Mouse (Mus musculus) forebrain, embryonic 16.5 days (tissue): ENCODE data around the gene Ube2b. TPM values are rescaled to one million over a fixed set of nuclear protein-coding genes. Genes with fewer than 3 reads are reported as not detected.
A peak's percentile ranks its signal among the peaks of the same experiment; 100 is the strongest.

ENCODE experiments used
- ATAC-seq: fragments of 200-750 bp; cut with Nextera tagmentation; 2 replicates; pipeline ENCODE4 v1.8.0; 2017; ENCODE audit warnings: mild to moderate bottlenecking, moderate library complexity
- H3K27ac ChIP-seq: fragments of 300-500 bp; sonication (generic); 2 replicates; pipeline ENCODE4 v1.5.1; 2014; ENCODE audit warnings: low read length, control low read depth
- H3K27me3 ChIP-seq: fragments of 300-500 bp; sonication (generic); replicated peaks from 2 replicates; pipeline ENCODE4 v1.6.1; 2014; ENCODE audit warnings: low read length; ENCODE audit not compliant: control insufficient read depth, insufficient read depth
- H3K36me3 ChIP-seq: fragments of 300-500 bp; sonication (generic); 2 replicates; pipeline ENCODE4 v1.6.1; 2014; ENCODE audit not compliant: control insufficient read depth, insufficient read depth
- H3K4me1 ChIP-seq: fragments of 300-500 bp; sonication (generic); replicated peaks from 2 replicates; pipeline ENCODE4 v1.6.1; 2014; ENCODE audit warnings: low read length; ENCODE audit not compliant: control insufficient read depth, insufficient read depth
- H3K4me2 ChIP-seq: fragments of 300-500 bp; sonication (generic); 2 replicates; pipeline ENCODE4 v1.6.1; 2014; ENCODE audit warnings: mild to moderate bottlenecking, low read length, control low read depth
- H3K4me3 ChIP-seq: fragments of 300-500 bp; sonication (generic); replicated peaks from 2 replicates; pipeline ENCODE4 v1.5.1; 2014; ENCODE audit warnings: mild to moderate bottlenecking, low read length, control low read depth
- H3K9ac ChIP-seq: fragments of 300-500 bp; sonication (generic); replicated peaks from 2 replicates; pipeline ENCODE4 v1.6.1; 2014; ENCODE audit warnings: low read depth, low read length, control low read depth
- H3K9me3 ChIP-seq: fragments of 300-500 bp; sonication (generic); 2 replicates; pipeline ENCODE4 v1.6.1; 2016; ENCODE audit warnings: low read length; ENCODE audit not compliant: control insufficient read depth
- WGBS: fragments of 180-500 bp; shearing (Covaris S2); extraction: QIAGEN DNeasy Blood & Tissue Kit; methylation state at CpG from one replicate; pipeline ENCODE4 v1.1.7; 2014; 5-methylcytosine and 5-hydroxymethylcytosine counted together
- polyA plus RNA-seq: library from polyadenylated mRNA; unstranded; fragments of >200 nt; fragmentation: Nextera tagmentation; extraction: Ambion mirVana; gene quantifications from 2 replicates; pipeline ENCODE4 v1.2.1, GENCODE M21; 2015

Ube2b gene
- polyA plus RNA-seq, 1 experiment from 2014 or later = 279 TPM

- WGBS = 69% methylated on average over 5 of the region's 5 CpGs
- Histone ChIP-seq H3K4me3 (no peak overlapping the region), H3K4me1 (no peaks in the 10 kb centered on the region), H3K9ac (no peak overlapping the region), H3K27me3 (no peaks in the 10 kb centered on the region), H3K27ac (no peak overlapping the region), H3K9me3 (no peaks in the 10 kb centered on the region), H3K4me2 (no peak overlapping the region), H3K36me3 (no peaks in the 10 kb centered on the region; the same call in none of the 2 replicates)
- no peak for ATAC-seq
Observed at GRCm38 (mm10) chr11:52011541-52011940, 11.0 kb upstream of the Ube2b start.

GRCm38 (mm10) chr11:52011011-52011410, 10.4 kb upstream of the Ube2b start:
- no peaks in the 10 kb centered on the region for H3K27me3 ChIP-seq
- H3K4me1 ChIP-seq = no peaks in the 10 kb centered on the region
- H3K4me3 ChIP-seq = no peak overlapping the region
- H3K4me2 ChIP-seq = no peak overlapping the region
- H3K9me3 ChIP-seq = no peaks in the 10 kb centered on the region
- H3K27ac ChIP-seq = no peak overlapping the region
- no peaks in the 10 kb centered on the region; the same call in none of the 2 replicates for H3K36me3 ChIP-seq
- no peak for ATAC-seq
- WGBS = 84% methylated on average over 11 of the region's 11 CpGs
- no peak overlapping the region for H3K9ac ChIP-seq

GRCm38 (mm10) chr11:52005586-52005985, 5.0 kb upstream of the Ube2b start:
- 65% methylated on average over 2 of the region's 2 CpGs for WGBS
- H3K36me3 ChIP-seq = no peaks in the 10 kb centered on the region; the same call in none of the 2 replicates
- no peaks in the 10 kb centered on the region for H3K9me3 ChIP-seq
- H3K4me1 ChIP-seq = peaks cover 19% of the 10 kb centered on the region
- ATAC-seq = no peak
- no peaks in the 10 kb centered on the region for H3K27me3 ChIP-seq
- H3K27ac ChIP-seq = no peak overlapping the region
- H3K4me2 ChIP-seq = peak overlapping the region; percentile 3; the same call in 1 of the 2 replicates
- H3K9ac ChIP-seq = no peak overlapping the region
- H3K4me3 ChIP-seq = no peak overlapping the region

GRCm38 (mm10) chr11:52003772-52004528, 3.4 kb upstream of the Ube2b start, which contains the start of gene Cdkl3:
Gene Cdkl3, plus strand, starts transcription at chr11:52004221.
- Histone ChIP-seq H3K4me2 (peak within 1 kb of the TSS; percentile 55), H3K9me3 (no peaks in the 10 kb centered on the region), H3K27ac (peak within 1 kb of the TSS; percentile 88), H3K27me3 (no peaks in the 10 kb centered on the region), H3K4me1 (peaks cover 23% of the 10 kb centered on the region), H3K9ac (peak within 1 kb of the TSS; percentile 78), H3K4me3 (peak within 1 kb of the TSS; percentile 79), H3K36me3 (no peaks in the 10 kb centered on the region; the same call in none of the 2 replicates)
- peak; percentile 90 for ATAC-seq
- under 1% methylated on average over 51 of the region's 51 CpGs for WGBS

- Histone ChIP-seq H3K4me1 (peaks cover 27% of the 10 kb centered on the region), H3K9ac (peak overlapping the region; percentile 78), H3K4me2 (peak overlapping the region; percentile 55), H3K36me3 (no peaks in the 10 kb centered on the region; the same call in none of the 2 replicates), H3K4me3 (peak overlapping the region; percentile 79), H3K9me3 (no peaks in the 10 kb centered on the region), H3K27ac (peak overlapping the region; percentile 79), H3K27me3 (no peaks in the 10 kb centered on the region)
- no peak for ATAC-seq
- 23% methylated on average over 4 of the region's 4 CpGs for WGBS
Observed at GRCm38 (mm10) chr11:52003505-52003771, 2.9 kb upstream of the Ube2b start.

- Histone ChIP-seq H3K4me3 (no peak overlapping the region; the same call in 1 of the 2 replicates), H3K27me3 (no peaks in the 10 kb centered on the region), H3K9ac (no peak overlapping the region; the same call in 1 of the 2 replicates), H3K27ac (peak overlapping the region; percentile 79; the same call in 1 of the 2 replicates), H3K4me2 (peak overlapping the region; percentile 55), H3K36me3 (no peaks in the 10 kb centered on the region; the same call in none of the 2 replicates), H3K4me1 (peaks cover 32% of the 10 kb centered on the region), H3K9me3 (no peaks in the 10 kb centered on the region)
- WGBS = 78% methylated on average over 13 of the region's 13 CpGs
- no peak for ATAC-seq
Observed at GRCm38 (mm10) chr11:52002842-52003504, 2.4 kb upstream of the Ube2b start.

GRCm38 (mm10) chr11:52001861-52002260, 1.3 kb upstream of the Ube2b start:
- H3K36me3 ChIP-seq = no peaks in the 10 kb centered on the region; the same call in none of the 2 replicates
- no peak overlapping the region for H3K27ac ChIP-seq
- WGBS = 94% methylated on average over 8 of the region's 8 CpGs
- H3K4me2 ChIP-seq = no peak overlapping the region
- no peaks in the 10 kb centered on the region for H3K9me3 ChIP-seq
- no peak overlapping the region for H3K9ac ChIP-seq
- H3K4me1 ChIP-seq = peaks cover 39% of the 10 kb centered on the region
- no peaks in the 10 kb centered on the region for H3K27me3 ChIP-seq
- no peak overlapping the region for H3K4me3 ChIP-seq
- no peak for ATAC-seq

- Histone ChIP-seq H3K4me2 (peak overlapping the region; percentile 76), H3K27ac (peak overlapping the region; percentile 86; the same call in 1 of the 2 replicates), H3K27me3 (no peaks in the 10 kb centered on the region), H3K4me3 (peak overlapping the region; percentile 97; the same call in 1 of the 2 replicates), H3K9ac (peak overlapping the region; percentile 46; the same call in 1 of the 2 replicates), H3K36me3 (peaks cover 3% of the 10 kb centered on the region; the same call in 1 of the 2 replicates), H3K4me1 (peaks cover 39% of the 10 kb centered on the region), H3K9me3 (no peaks in the 10 kb centered on the region)
- ATAC-seq = no peak
- 52% methylated on average over 10 of the region's 10 CpGs for WGBS
Observed at GRCm38 (mm10) chr11:52001341-52001740, 779 bp upstream of the Ube2b start.

- no peaks in the 10 kb centered on the region for H3K27me3 ChIP-seq
- peaks cover 16% of the 10 kb centered on the region for H3K36me3 ChIP-seq
- H3K9ac ChIP-seq = peak overlapping the region; percentile 97
- H3K9me3 ChIP-seq = no peaks in the 10 kb centered on the region
- WGBS = under 1% methylated on average over 29 of the region's 29 CpGs
- H3K4me1 ChIP-seq = peaks cover 34% of the 10 kb centered on the region
- peak overlapping the region; percentile 93 for H3K27ac ChIP-seq
- peak; percentile 29 for ATAC-seq
- H3K4me2 ChIP-seq = peak overlapping the region; percentile 98
- H3K4me3 ChIP-seq = peak overlapping the region; percentile 97
Observed at GRCm38 (mm10) chr11:51999611-52000289, 812 bp downstream of the Ube2b start.
